Mouse (Mus musculus): Measurements from ENCODE around the gene Scaf4.

GRCm38 (mm10) chr16:90298426-90299300 is 14.4 kb upstream of the Scaf4 start:
- TF ChIP-seq POLR2A (IDR thresholded peaks at IDR 0.05; ENCODE audit: control insufficient read depth, extremely low read depth, insufficient read depth, low read length, poor library complexity) (no peak), CTCF (IDR thresholded peaks at IDR 0.05; ENCODE audit: borderline replicate concordance, control insufficient read depth, extremely low read depth, insufficient read depth, low read length, poor library complexity) (no peak)
